8 mouse cellular contexts compared by ENCODE assay signal in genomic region chr3:14886102-14887098, GRCm38 (mm10). TPM values are rescaled to one million over a fixed set of nuclear protein-coding genes. Genes with fewer than 3 reads are reported as not detected.
DNase-seq lines count a peak whose midpoint lies in the region; ATAC-seq and TF ChIP-seq lines count a peak whose summit lies in the region.

Gene Car2 (plus strand): TSS chr3:14886273.

- H3K79me2 ChIP-seq in MEL (ENCODE audit: control insufficient read depth, insufficient read depth, low read length, poor library complexity), result peaks cover 48% of the 10 kb centered on the region

- peak; percentile 5 to 53 (median 50); a peak in 4 of 6 replicates for TF ChIP-seq CTCF in MEL (IDR thresholded peaks at IDR 0.05 in 2 of 3, conservative IDR thresholded peaks at IDR 0.05 in 1 of 3; ENCODE audit: control insufficient read depth in 1 of 3, insufficient read depth in 1 of 3, low read depth in 2 of 3, low read length in 3 of 3, poor library complexity in 1 of 3, severe bottlenecking in 1 of 3)

- DNase-seq in MEL (ENCODE audit: low read depth, low spot score), result peak; percentile 80
- DNase-seq in cerebellum, adult 9-10 months, result peak; percentile 58
- DNase-seq in heart, postnatal 4 days, result peak; percentile 82
- peak; percentile 57 for DNase-seq in layer of hippocampus, adult 9-11 months
- DNase-seq in ovary, postnatal 10 days (ENCODE audit: low spot score), result peak; percentile 39
- peak; percentile 71 for DNase-seq in thymus, postnatal 25 days

- peaks cover 3 to 58% of the 10 kb centered on the region in 2 experiments; a peak in 3 of 4 replicates for H3K36me3 ChIP-seq in MEL (ENCODE audit: control insufficient read depth in 1 of 2, insufficient read depth in 2 of 2, low read length in 2 of 2)
- no peaks in the 10 kb centered on the region; the same call in 1 of the 2 replicates for H3K36me3 ChIP-seq in lung, embryonic 16.5 days (ENCODE audit: control insufficient read depth, insufficient read depth, low read length)

- ATAC-seq in frontal cortex, adult (ENCODE audit: low TSS enrichment), result peak; percentile 76
- peak; percentile 86 for ATAC-seq in lung, embryonic 16.5 days (ENCODE audit: low read depth)

- H3K27me3 ChIP-seq in MEL (ENCODE audit: control insufficient read depth in 1 of 2, insufficient read depth in 2 of 2, low read length in 2 of 2), result no peaks in the 10 kb centered on the region
- H3K27me3 ChIP-seq in lung, embryonic 16.5 days (ENCODE audit: control insufficient read depth, insufficient read depth, low read depth, low read length), result no peaks in the 10 kb centered on the region

- TF ChIP-seq POLR2A in MEL (IDR thresholded peaks at IDR 0.05; ENCODE audit: control insufficient read depth in 1 of 2, insufficient read depth in 1 of 2, low read depth in 1 of 2, low read length in 2 of 2, poor library complexity in 1 of 2), result peak; percentile 42 to 82; a peak in 3 of 4 replicates

- WGBS in lung, embryonic 16.5 days, result under 1% methylated on average over 85 of the region's 95 CpGs

- peak within 1 kb of the TSS; percentile 71 for H3K4me2 ChIP-seq in lung, embryonic 16.5 days (ENCODE audit: low read depth, low read length)

- H3K9ac ChIP-seq in MEL (ENCODE audit: control insufficient read depth, low read depth, low read length, poor library complexity, severe bottlenecking), result peak within 1 kb of the TSS; percentile 96
- H3K9ac ChIP-seq in lung, embryonic 16.5 days (ENCODE audit: low read length), result peak within 1 kb of the TSS; percentile 97

- H3K4me1 ChIP-seq in MEL (ENCODE audit: control insufficient read depth in 1 of 2, insufficient read depth in 2 of 2, low read length in 2 of 2), result peaks cover 25 to 43% of the 10 kb centered on the region in 2 experiments
- peaks cover 20% of the 10 kb centered on the region for H3K4me1 ChIP-seq in lung, embryonic 16.5 days (replicated peaks; ENCODE audit: control insufficient read depth, insufficient read depth, low read length)

- TF ChIP-seq EP300 in MEL (IDR thresholded peaks at IDR 0.05; ENCODE audit: low read depth in 1 of 2, low read length in 2 of 2), result 0 out of 4 replicates have a peak, but pooled peaks of 1 of the 2 experiments have one; percentile 15

- H3K27ac ChIP-seq in MEL (ENCODE audit: control insufficient read depth, low read depth, low read length), result peak within 1 kb of the TSS; percentile 85
- H3K27ac ChIP-seq in lung, embryonic 16.5 days (ENCODE audit: low read length), result peak within 1 kb of the TSS; percentile 95

- TF ChIP-seq RAD21 in MEL (IDR thresholded peaks at IDR 0.05; ENCODE audit: low read depth, low read length), result no peak; the same call in 1 of the 2 replicates

- no peaks in the 10 kb centered on the region for H3K9me3 ChIP-seq in MEL (replicated peaks; ENCODE audit: insufficient read depth, low read length)
- no peaks in the 10 kb centered on the region for H3K9me3 ChIP-seq in lung, embryonic 16.5 days (ENCODE audit: control insufficient read depth, low read length)

- peak within 1 kb of the TSS; percentile 66 to 90 for H3K4me3 ChIP-seq in MEL (ENCODE audit: control insufficient read depth in 1 of 2, insufficient read depth in 1 of 2, low read depth in 2 of 2, low read length in 2 of 2)
- H3K4me3 ChIP-seq in lung, embryonic 16.5 days (ENCODE audit: low read length), result peak within 1 kb of the TSS; percentile 90

TF ChIP-seq in MEL, 35 proteins besides CTCF, POLR2A, EP300 and RAD21:
- no peak for TF ChIP-seq TAL1 (IDR thresholded peaks at IDR 0.05; ENCODE audit: low read length)
- TF ChIP-seq POLR2AphosphoS5 (IDR thresholded peaks at IDR 0.05; ENCODE audit: borderline replicate concordance, low read depth, low read length), result peak; percentile 74; the same call in 1 of the 2 replicates
- no peak for TF ChIP-seq SMC3 (IDR thresholded peaks at IDR 0.05; ENCODE audit: low read depth, low read length)
- no peak for TF ChIP-seq MEF2A (IDR thresholded peaks at IDR 0.05; ENCODE audit: extremely low read depth, insufficient replicate concordance, low read depth, low read length, poor library complexity, severe bottlenecking)
- no peak for TF ChIP-seq USF1 (IDR thresholded peaks at IDR 0.05; ENCODE audit: low read depth, low read length)
- no peak for TF ChIP-seq ZKSCAN1 (IDR thresholded peaks at IDR 0.05; ENCODE audit: low read depth, low read length)
- no peak for TF ChIP-seq ETS1 (IDR thresholded peaks at IDR 0.05; ENCODE audit: low read depth, low read length)
- no peak for TF ChIP-seq ZC3H11A (IDR thresholded peaks at IDR 0.05; ENCODE audit: low read depth, low read length)
- peak; percentile 93; the same call in 1 of the 2 replicates for TF ChIP-seq UBTF (IDR thresholded peaks at IDR 0.05; ENCODE audit: borderline replicate concordance, insufficient read depth, low read depth, low read length)
- no peak for TF ChIP-seq MYC (IDR thresholded peaks at IDR 0.05; ENCODE audit: low read depth, low read length)
- 0 out of 2 replicates have a peak, but pooled peaks have one; percentile 70 for TF ChIP-seq MAZ (IDR thresholded peaks at IDR 0.05; ENCODE audit: low read depth, low read length)
- TF ChIP-seq NELFE (IDR thresholded peaks at IDR 0.05; ENCODE audit: low read depth, low read length), result peak; percentile 58
- no peak for TF ChIP-seq BHLHE40 (IDR thresholded peaks at IDR 0.05; ENCODE audit: borderline replicate concordance, low read depth, low read length)
- TF ChIP-seq USF2 (IDR thresholded peaks at IDR 0.05; ENCODE audit: borderline replicate concordance in 1 of 2, insufficient read depth in 1 of 2, low read depth in 1 of 2, low read length in 2 of 2), result no peak
- TF ChIP-seq ZNF384 (IDR thresholded peaks at IDR 0.05; ENCODE audit: low read depth, low read length), result no peak
- no peak for TF ChIP-seq MAX (IDR thresholded peaks at IDR 0.05; ENCODE audit: low read length)
- peak; percentile 31; the same call in 1 of the 2 replicates for TF ChIP-seq NRF1 (IDR thresholded peaks at IDR 0.05; ENCODE audit: insufficient read depth, low read depth, low read length, poor library complexity, severe bottlenecking)
- no peak for TF ChIP-seq TCF12 (IDR thresholded peaks at IDR 0.05; ENCODE audit: low read depth, low read length)
- TF ChIP-seq E2F4 (IDR thresholded peaks at IDR 0.05; ENCODE audit: borderline replicate concordance, low read depth, low read length), result 0 out of 2 replicates have a peak, but pooled peaks have one; percentile 29
- no peak for TF ChIP-seq KAT2A (conservative IDR thresholded peaks at IDR 0.05; ENCODE audit: low read depth, low read length)
- TF ChIP-seq RCOR1 (IDR thresholded peaks at IDR 0.05; ENCODE audit: low read depth, low read length), result peak; percentile 31; the same call in 1 of the 2 replicates
- TF ChIP-seq HCFC1 (IDR thresholded peaks at IDR 0.05; ENCODE audit: low read depth, low read length), result no peak
- 0 out of 2 replicates have a peak, but pooled peaks have one; percentile 5 for TF ChIP-seq CHD1 (IDR thresholded peaks at IDR 0.05; ENCODE audit: low read depth, low read length)
- TF ChIP-seq TBP (IDR thresholded peaks at IDR 0.05; ENCODE audit: low read depth, low read length), result peak; percentile 71; the same call in 1 of the 2 replicates
- TF ChIP-seq JUND (IDR thresholded peaks at IDR 0.05; ENCODE audit: low read depth, low read length), result no peak
- TF ChIP-seq MXI1 (IDR thresholded peaks at IDR 0.05; ENCODE audit: low read depth, low read length), result no peak; the same call in 1 of the 2 replicates
- TF ChIP-seq POLR2AphosphoS2 (IDR thresholded peaks at IDR 0.05; ENCODE audit: low read length), result no peak; the same call in none of the 2 replicates
- no peak for TF ChIP-seq GABPA (IDR thresholded peaks at IDR 0.05; ENCODE audit: low read depth, low read length)
- TF ChIP-seq MYB (IDR thresholded peaks at IDR 0.05; ENCODE audit: low read depth, low read length), result no peak
- no peak for TF ChIP-seq ELF1 (IDR thresholded peaks at IDR 0.05; ENCODE audit: low read depth, low read length)
- TF ChIP-seq MAFK (IDR thresholded peaks at IDR 0.05; ENCODE audit: borderline replicate concordance, low read depth, low read length), result no peak
- peak; percentile 61; the same call in 1 of the 2 replicates for TF ChIP-seq ZMIZ1 (IDR thresholded peaks at IDR 0.05; ENCODE audit: low read depth, low read length)
- no peak for TF ChIP-seq CHD2 (IDR thresholded peaks at IDR 0.05; ENCODE audit: low read length)
- no peak for TF ChIP-seq GATA1 (IDR thresholded peaks at IDR 0.05; ENCODE audit: low read depth, low read length)
- TF ChIP-seq SIN3A (IDR thresholded peaks at IDR 0.05; ENCODE audit: low read length), result no peak; the same call in none of the 2 replicates

RNA-seq across cellular contexts. Expression of gene Car2, which starts in this region (rescaled TPM):
- 235 and 397 TPM in 2 replicates for total RNA-seq in MEL (2012; rRNA removed)
- polyA plus RNA-seq in MEL (2012; ENCODE audit: insufficient read depth in 1 of 2, insufficient read length in 2 of 2, low read depth in 1 of 2, low replicate concordance in 2 of 2, missing spikeins in 1 of 2), result 100 to 1,000 TPM; 109 to 369 TPM
- total RNA-seq in heart, postnatal 4 days (2021), result 10 to 100 TPM in 1 of 2 experiments, 1 to 10 TPM in 1; 9.8 to 11.8 TPM
- 407 and 422 TPM in 2 replicates for polyA plus RNA-seq in lung, embryonic 16.5 days (2015; fragmentation: Nextera tagmentation; extraction: Ambion mirVana)

Comparison
In these comparisons a context has a peak if more than half of its experiments do, and no peak if none do; other contexts are left out.
1. Peak in every context shown above with its lines: DNase-seq, ATAC-seq, H3K4me3 ChIP-seq and H3K27ac ChIP-seq.
2. RNA of gene Car2 (total RNA-seq): 235 to 397 TPM in MEL; 9.8 to 11.8 TPM in heart, postnatal 4 days; every median in the first group is over 10 times any median in the second.